Mouse (Mus musculus) spleen, postnatal 14 days (tissue): Measurements from ENCODE around the gene Cfap97d1.

Source experiments
- DNase-seq, 2 experiments: peaks; one replicate each; pipeline ENCODE4 v3.0.0; 2021 to 2022; ENCODE audit warnings: low spot score in 2 of 2

Gene Cfap97d1

DNA sequence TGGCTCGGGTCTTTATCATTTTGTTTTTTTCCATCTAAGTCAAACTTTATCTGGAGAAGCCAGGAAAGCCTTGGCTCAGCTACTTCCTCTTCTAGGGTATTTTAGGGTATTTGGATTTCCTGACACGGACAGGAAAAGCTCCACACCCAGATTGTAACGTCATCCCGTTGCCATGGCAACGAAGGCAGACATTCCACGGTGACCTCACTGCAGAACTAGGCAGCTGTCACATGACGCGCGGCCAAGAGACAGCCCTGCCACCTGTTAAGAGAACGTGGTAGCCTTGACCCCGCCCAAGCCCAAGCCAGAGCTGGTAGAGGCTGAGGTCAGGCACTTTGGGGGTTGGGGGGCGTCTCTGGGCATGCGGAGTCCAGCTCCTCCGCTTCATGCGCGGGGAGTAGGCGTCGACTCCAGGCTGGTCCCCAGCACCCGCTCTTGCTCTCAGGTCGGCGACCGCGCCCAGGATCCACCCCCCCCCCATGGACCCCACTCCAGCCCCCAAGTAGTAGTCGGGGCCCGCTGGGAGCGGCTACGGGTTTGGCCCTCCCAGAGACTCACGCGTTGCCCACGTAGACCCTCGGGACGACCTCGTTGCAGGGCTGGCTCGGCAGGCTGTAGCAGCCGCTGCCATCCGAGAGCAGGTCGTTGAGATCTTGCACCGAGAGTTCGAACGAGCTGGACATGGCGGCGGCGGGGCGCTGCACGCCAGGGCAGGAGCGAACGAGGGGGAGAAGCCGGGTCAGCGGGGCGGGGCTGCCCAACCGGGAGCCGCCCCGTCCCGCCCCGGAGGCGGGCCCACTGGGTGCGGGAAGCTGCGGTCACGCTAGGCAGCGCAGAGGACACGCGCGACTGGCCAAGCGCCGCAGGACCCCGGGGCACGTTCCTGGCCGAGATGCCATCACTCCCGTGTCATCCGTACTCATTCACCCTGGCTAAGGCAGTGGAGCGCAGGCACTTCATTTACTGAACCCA, at the start of gene Cfap97d1:
Cfap97d1 (plus strand) TSS at position 226 of the 972 bp plus-strand sequence.
- DNase-seq: peak; percentile 43 to 51

DNA sequence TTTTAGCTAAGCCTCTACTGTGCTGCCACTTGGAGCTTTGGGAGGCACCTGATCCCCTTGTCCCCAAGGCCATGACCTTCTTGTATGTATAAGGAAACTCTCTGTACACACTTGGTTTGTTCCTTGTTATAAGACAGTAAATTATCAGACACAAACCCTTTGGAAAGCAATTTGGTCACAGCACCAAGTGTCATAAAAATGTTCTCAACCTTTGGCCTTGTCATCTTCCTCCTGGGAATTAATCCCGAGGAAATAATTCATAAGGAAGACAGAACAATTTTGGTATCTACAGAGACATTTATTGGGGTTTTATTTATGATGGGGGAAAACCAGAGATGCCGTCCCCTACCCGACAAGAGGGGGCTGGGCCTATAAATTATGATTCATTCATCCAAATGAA, 48.3 kb upstream of the Cfap97d1 start:
- DNase-seq: no peak

DNA sequence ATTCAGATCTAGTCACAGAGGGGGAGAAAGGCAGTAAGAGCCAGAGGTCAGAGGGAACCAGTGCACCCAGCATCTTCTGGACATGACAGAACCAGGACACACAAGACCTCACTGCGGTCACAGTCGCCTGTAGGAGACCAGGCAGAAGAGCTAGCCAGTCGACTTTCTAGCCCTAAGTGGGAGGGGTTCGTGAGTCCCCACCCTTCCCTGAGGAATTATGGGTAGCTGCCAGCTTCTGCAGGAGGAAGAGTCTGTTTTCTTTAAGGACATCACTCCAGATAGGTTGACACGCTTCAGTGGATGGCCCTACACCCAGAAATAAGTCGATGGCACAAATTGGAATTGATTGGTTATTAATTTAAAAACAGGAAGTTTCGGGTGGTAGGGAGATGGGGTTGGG, 47.7 kb upstream of the Cfap97d1 start:
- DNase-seq: no peak

GRCm38 (mm10) chr11:101937108-101937507, 47.0 kb upstream of the Cfap97d1 start:
- DNase-seq: no peak

GRCm38 (mm10) chr11:101943055-101943454, 41.0 kb upstream of the Cfap97d1 start:
- DNase-seq: no peak

DNA sequence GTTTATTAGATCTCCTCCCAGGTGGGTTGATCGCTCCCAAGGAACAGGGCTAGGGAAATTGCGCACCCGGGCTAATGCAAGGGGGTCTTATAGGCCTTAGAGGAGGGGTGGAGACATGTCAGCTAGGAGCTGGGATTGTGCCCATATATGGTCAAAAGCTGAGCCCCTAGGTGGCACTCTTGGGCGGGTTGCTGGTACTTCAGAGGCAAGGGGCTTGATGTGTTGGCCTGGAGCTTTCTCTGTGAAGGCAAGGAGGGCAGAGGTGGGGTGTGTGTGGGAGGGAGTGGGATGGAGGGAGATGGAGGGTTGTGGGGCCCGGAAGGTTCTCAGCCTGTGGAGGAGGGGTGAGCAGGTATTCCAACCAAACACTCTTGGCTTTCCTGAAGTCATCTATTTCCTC, 37.6 kb upstream of the Cfap97d1 start:
- DNase-seq: no peak

- no peak for DNase-seq
Measured at GRCm38 (mm10) chr11:101950021-101950420, 34.1 kb upstream of the Cfap97d1 start.

GRCm38 (mm10) chr11:101952541-101953341, 31.3 kb upstream of the Cfap97d1 start:
- DNase-seq: peak in 1 of 2 experiments; percentile 24

- no peak for DNase-seq
Measured at GRCm38 (mm10) chr11:101953441-101953840, 30.6 kb upstream of the Cfap97d1 start.

GRCm38 (mm10) chr11:101957476-101957875, 26.6 kb upstream of the Cfap97d1 start:
- no peak for DNase-seq

GRCm38 (mm10) chr11:101963043-101963442, 21.0 kb upstream of the Cfap97d1 start:
- DNase-seq: no peak

GRCm38 (mm10) chr11:101963473-101964291, 20.4 kb upstream of the Cfap97d1 start:
- DNase-seq: no peak

GRCm38 (mm10) chr11:101964647-101965046, 19.4 kb upstream of the Cfap97d1 start:
- no peak for DNase-seq

DNA sequence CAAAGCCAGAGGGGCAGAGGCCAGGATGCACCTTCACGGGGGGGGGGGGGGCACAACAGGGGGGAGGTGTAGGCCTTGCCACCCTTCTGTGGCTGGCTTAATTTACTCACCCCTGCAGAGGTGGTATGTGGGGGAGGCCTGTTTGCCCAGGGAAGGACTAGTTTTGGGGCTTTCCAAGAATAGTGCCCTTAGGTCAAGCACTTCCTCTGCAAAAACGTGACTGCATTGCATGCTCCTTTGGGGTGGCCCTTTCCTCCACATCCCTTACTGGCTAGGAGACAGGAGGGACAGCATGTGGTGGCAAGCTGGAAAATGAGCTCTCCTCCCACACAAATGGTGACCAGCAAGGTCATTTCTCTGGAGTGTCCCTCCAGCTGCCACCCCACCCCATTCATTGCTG, 18.5 kb upstream of the Cfap97d1 start:
- DNase-seq: no peak

GRCm38 (mm10) chr11:101966965-101967614, 17.0 kb upstream of the Cfap97d1 start, which contains the start of gene Sost:
Gene Sost, minus strand, starts transcription at chr11:101967015.
- no peak for DNase-seq

- no peak for DNase-seq
Measured at GRCm38 (mm10) chr11:101968311-101968710, 15.8 kb upstream of the Cfap97d1 start.

- peak; percentile 39 to 61 for DNase-seq
Measured at GRCm38 (mm10) chr11:101968791-101969190, 15.3 kb upstream of the Cfap97d1 start.

- DNase-seq: no peak
Measured at GRCm38 (mm10) chr11:101969835-101970234, 14.2 kb upstream of the Cfap97d1 start.

DNA sequence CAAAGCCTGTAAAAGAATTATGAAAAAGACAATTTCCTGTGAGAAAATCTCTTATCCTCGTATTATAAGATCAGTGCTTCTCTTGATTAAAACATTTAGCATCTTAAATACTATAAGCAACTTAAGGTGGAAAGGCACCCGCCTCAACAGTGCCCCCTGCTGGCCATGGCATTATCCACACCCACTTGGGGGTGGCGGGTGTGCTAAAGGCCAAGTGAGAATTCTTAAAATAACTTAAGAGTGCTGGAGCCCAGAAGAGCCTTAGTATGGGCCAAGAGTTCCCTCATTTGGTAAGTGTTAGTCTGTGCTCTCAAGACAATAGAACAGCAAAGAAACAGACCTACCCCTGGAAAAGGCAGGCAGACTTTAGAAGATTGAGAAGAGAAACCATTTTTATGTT, 12.7 kb upstream of the Cfap97d1 start:
- DNase-seq: peak in 1 of 2 experiments; percentile 46

DNA sequence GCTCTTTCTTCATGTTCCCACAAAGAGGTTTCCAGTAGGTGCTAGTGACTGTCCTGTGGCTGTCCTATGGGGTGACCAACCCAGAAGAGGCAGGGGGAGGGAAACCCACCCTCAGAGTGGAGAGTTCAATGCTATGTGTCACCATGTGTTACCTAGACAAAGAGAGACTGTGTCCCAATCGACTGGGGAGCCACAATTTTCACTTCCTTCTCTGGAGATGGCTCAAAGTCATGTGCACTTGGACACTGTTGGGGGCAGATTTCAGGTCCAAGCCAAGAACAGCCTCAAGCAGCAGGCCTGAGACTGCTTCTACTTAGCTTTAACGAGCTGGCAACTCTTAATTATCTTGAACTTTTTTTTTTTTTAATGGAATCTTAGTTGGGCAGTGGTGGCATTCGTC, 12.0 kb upstream of the Cfap97d1 start:
- DNase-seq: no peak

DNA sequence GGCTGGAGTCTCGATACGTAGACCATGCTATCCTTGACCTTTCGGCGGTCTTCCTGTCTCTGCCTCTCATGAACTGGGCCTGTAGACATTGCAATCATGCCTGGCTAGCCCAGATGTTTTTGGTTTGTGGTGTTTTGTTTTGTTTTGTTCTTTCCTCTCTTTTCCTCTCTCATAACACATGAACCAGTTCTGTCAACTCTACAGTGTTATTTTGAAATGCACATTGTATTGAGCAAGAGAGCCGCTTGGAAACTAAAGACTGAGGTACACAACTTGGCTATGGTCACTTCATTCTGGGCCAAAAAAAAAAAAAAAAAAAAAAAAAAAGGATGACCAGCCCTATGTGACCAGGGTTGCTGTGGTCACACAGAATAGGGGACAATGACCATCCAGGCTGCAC, 11.4 kb upstream of the Cfap97d1 start:
- DNase-seq: no peak
